ENCODE assay signal across 11 mouse cellular contexts in genomic region chr13:51258752-51259721, GRCm38 (mm10).
DNase-seq lines count a peak whose midpoint lies in the region; ATAC-seq and TF ChIP-seq lines count a peak whose summit lies in the region.
"Had no signal": no experiment of that assay in that cellular context is flagged by ENCODE, and none has a peak within 500 bp of the region (broad histone marks: within the 10 kb centered on the region; RNA-seq: fewer than 3 reads in every experiment).

No protein-coding gene starts in this region.

- H3K9me3 ChIP-seq in forebrain, embryonic 12.5 days: no peaks in the 10 kb centered on the region
- H3K9me3 ChIP-seq: heart, embryonic 15.5 days had no signal

- DNase-seq in 3T3-L1 (ENCODE audit: low read depth, low spot score) (peak; percentile 76), ES-CJ7 (ENCODE audit: low read depth, low spot score) (peak; percentile 8)
- DNase-seq in lung, postnatal 10 days: peak; percentile 47
- DNase-seq in T-cell, adult 2 months (ENCODE audit: low spot score): no peak
- no peak for DNase-seq in cerebellum, adult 2 months
- DNase-seq in heart, postnatal 36 days: no peak
- DNase-seq: cerebellum, postnatal 25 days; layer of hippocampus, postnatal 36 days had no signal

- H3K4me1 ChIP-seq in forebrain, embryonic 12.5 days: peaks cover 13% of the 10 kb centered on the region
- no peaks in the 10 kb centered on the region for H3K4me1 ChIP-seq in cerebellum, adult 2 months (ENCODE audit: control insufficient read depth, insufficient read depth, low read length)
- H3K4me1 ChIP-seq: heart, embryonic 15.5 days had no signal

- H3K27me3 ChIP-seq in forebrain, embryonic 12.5 days: no peaks in the 10 kb centered on the region
- no peaks in the 10 kb centered on the region for H3K27me3 ChIP-seq in cerebellum, adult 2 months (ENCODE audit: control insufficient read depth, insufficient read depth, low read length)
- H3K27me3 ChIP-seq: heart, embryonic 15.5 days; neural tube, embryonic 12.5 days had no signal

- 48% methylated on average over 13 of the region's 13 CpGs for WGBS in forebrain, embryonic 12.5 days
- 48% methylated on average over 13 of the region's 13 CpGs for WGBS in cerebellum, adult 2 months

- H3K4me2 ChIP-seq in forebrain, embryonic 12.5 days: no peak overlapping the region
- H3K4me2 ChIP-seq: heart, embryonic 15.5 days; neural tube, embryonic 12.5 days had no signal

- TF ChIP-seq CTCF in cerebellum, adult 2 months (IDR thresholded peaks at IDR 0.05; ENCODE audit: borderline replicate concordance, insufficient read depth, low read depth, low read length): no peak

- peak overlapping the region; percentile 43; the same call in 1 of the 2 replicates for H3K27ac ChIP-seq in forebrain, embryonic 12.5 days
- no peak overlapping the region for H3K27ac ChIP-seq in cerebellum, adult 2 months (ENCODE audit: insufficient read depth, low read length)
- H3K27ac ChIP-seq: heart, embryonic 15.5 days; neural tube, embryonic 12.5 days had no signal

- intact Hi-C loops in heart, postnatal 36 days (cut with DNase I): no loop called here

- no peak overlapping the region for H3K4me3 ChIP-seq in forebrain, embryonic 12.5 days (replicated peaks)
- H3K4me3 ChIP-seq in cerebellum, adult 2 months (replicated peaks; ENCODE audit: insufficient read depth, low read depth, low read length): no peak overlapping the region
- H3K4me3 ChIP-seq: heart, embryonic 15.5 days; neural tube, embryonic 12.5 days had no signal

- no peak overlapping the region for H3K9ac ChIP-seq in forebrain, embryonic 12.5 days
- H3K9ac ChIP-seq: heart, embryonic 15.5 days; neural tube, embryonic 12.5 days had no signal

- H3K36me3 ChIP-seq in forebrain, embryonic 12.5 days (replicated peaks): no peaks in the 10 kb centered on the region
- H3K36me3 ChIP-seq: heart, embryonic 15.5 days; neural tube, embryonic 12.5 days had no signal

- TF ChIP-seq POLR2A in cerebellum, adult 2 months (IDR thresholded peaks at IDR 0.05; ENCODE audit: borderline replicate concordance, insufficient read depth, low read length): no peak

- 0 out of 2 replicates have a peak, but pooled peaks have one; percentile 41 for ATAC-seq in forebrain, embryonic 12.5 days (ENCODE audit: low FRiP score)

Comparison
In these comparisons a context has a peak if more than half of its experiments do, and no peak if none do; other contexts are left out.
1. DNase-seq: peak in 3T3-L1 (single experiment), ES-CJ7 (single experiment) and lung, postnatal 10 days (single experiment); none in T-cell, adult 2 months (single experiment), cerebellum, adult 2 months (0 of 2) and heart, postnatal 36 days (0 of 2).